Mouse (Mus musculus) CD4-positive, CD25-positive, alpha-beta regulatory T cell, adult 2 months (primary cell): ENCODE results near the gene Gm21915.

ENCODE experiments used
- DNase-seq: peaks from one replicate; pipeline ENCODE4 v3.0.0-alpha.2; 2012; ENCODE audit warnings: low read depth, low spot score

Gm21915 gene

GRCm38 (mm10) chr9:40666190-40666803 lies 4.1 kb upstream of the Gm21915 start:
- no peak for DNase-seq

GRCm38 (mm10) chr9:40671323-40671930 lies 1.0 kb downstream of the Gm21915 start:
- no peak for DNase-seq

- DNase-seq = no peak
Measured at GRCm38 (mm10) chr9:40675203-40675958, 5.0 kb downstream of the Gm21915 start.

- DNase-seq = no peak
Measured at GRCm38 (mm10) chr9:40678653-40679052, 8.2 kb downstream of the Gm21915 start.

- DNase-seq = no peak
Measured at GRCm38 (mm10) chr9:40685801-40686420, 15.5 kb downstream of the Gm21915 start, which contains the start of gene Clmp. Gene Clmp, plus strand, starts transcription at chr9:40685962.

- DNase-seq = no peak
Measured at GRCm38 (mm10) chr9:40686421-40686899, 16.0 kb downstream of the Gm21915 start.

- DNase-seq = no peak
Measured at GRCm38 (mm10) chr9:40687053-40687452, 16.6 kb downstream of the Gm21915 start.

- no peak for DNase-seq
Measured at GRCm38 (mm10) chr9:40687553-40687952, 17.1 kb downstream of the Gm21915 start.

GRCm38 (mm10) chr9:40690511-40690910 lies 20.1 kb downstream of the Gm21915 start:
- no peak for DNase-seq

- DNase-seq = no peak
Measured at GRCm38 (mm10) chr9:40693026-40693425, 22.6 kb downstream of the Gm21915 start.

- no peak for DNase-seq
Measured at GRCm38 (mm10) chr9:40693768-40694167, 23.4 kb downstream of the Gm21915 start.

GRCm38 (mm10) chr9:40694284-40694683 lies 23.9 kb downstream of the Gm21915 start:
- no peak for DNase-seq

- no peak for DNase-seq
Measured at GRCm38 (mm10) chr9:40696086-40696485, 25.7 kb downstream of the Gm21915 start.

- no peak for DNase-seq
Measured at GRCm38 (mm10) chr9:40699194-40699593, 28.8 kb downstream of the Gm21915 start.

GRCm38 (mm10) chr9:40700253-40700652 lies 29.8 kb downstream of the Gm21915 start:
- DNase-seq = no peak

- no peak for DNase-seq
Measured at GRCm38 (mm10) chr9:40704364-40705276, 34.2 kb downstream of the Gm21915 start.

- no peak for DNase-seq
Measured at GRCm38 (mm10) chr9:40708448-40709140, 38.2 kb downstream of the Gm21915 start.

- no peak for DNase-seq
Measured at GRCm38 (mm10) chr9:40709141-40709537, 38.7 kb downstream of the Gm21915 start.

- DNase-seq = no peak
Measured at GRCm38 (mm10) chr9:40709587-40709986, 39.2 kb downstream of the Gm21915 start.

- DNase-seq = no peak
Measured at GRCm38 (mm10) chr9:40709991-40710390, 39.6 kb downstream of the Gm21915 start.
